Mouse (Mus musculus) cerebellum, adult 8-10 months (tissue): ENCODE results near the gene 2200002J24Rik.
"Not testable (repeated sequence)": the region's sequence is repeated elsewhere in the genome, so short reads cannot be mapped to it uniquely, and the experiment has no call there.

ENCODE experiments used
- DNase-seq: peaks from one replicate; pipeline ENCODE4 v3.0.0; 2022

The 2200002J24Rik gene

DNA sequence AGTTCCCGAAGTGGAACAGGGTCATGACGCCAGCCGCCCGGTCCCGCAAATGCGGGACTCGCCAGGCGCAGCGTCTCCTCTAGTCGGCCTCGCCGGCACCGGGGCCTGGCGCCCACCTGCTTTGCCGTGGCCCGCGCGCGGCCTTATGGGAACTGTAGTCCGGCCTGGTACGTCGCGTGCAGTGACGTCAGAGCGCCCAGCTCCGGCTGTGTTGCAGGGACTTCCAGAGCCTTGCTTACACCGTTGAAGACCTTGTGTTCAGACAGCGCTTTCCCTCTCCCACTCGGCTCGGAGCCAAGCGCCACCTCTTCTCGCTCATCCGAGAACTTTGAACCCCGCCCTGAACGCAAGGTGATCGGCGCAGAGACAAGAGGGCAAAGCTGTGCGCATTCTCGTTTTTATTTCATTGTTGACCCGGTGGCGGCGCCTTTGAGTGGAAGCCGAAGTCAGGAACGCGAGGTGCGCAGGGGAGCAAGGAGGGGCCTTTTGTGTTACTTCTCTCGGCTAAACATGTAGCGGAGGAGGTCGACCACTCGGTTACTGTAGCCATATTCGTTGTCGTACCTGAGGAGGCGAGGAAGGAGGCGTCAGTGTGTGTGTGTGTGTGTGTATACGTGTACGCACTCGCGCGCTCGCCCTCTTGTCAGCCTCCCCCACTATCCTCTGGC is 30.8 kb downstream of the 2200002J24Rik start, which contains the start of gene Tmem147:
Gene Tmem147 (minus strand): TSS at position 145 of the 668 bp plus-strand sequence.
- peak; percentile 94 for DNase-seq

DNA sequence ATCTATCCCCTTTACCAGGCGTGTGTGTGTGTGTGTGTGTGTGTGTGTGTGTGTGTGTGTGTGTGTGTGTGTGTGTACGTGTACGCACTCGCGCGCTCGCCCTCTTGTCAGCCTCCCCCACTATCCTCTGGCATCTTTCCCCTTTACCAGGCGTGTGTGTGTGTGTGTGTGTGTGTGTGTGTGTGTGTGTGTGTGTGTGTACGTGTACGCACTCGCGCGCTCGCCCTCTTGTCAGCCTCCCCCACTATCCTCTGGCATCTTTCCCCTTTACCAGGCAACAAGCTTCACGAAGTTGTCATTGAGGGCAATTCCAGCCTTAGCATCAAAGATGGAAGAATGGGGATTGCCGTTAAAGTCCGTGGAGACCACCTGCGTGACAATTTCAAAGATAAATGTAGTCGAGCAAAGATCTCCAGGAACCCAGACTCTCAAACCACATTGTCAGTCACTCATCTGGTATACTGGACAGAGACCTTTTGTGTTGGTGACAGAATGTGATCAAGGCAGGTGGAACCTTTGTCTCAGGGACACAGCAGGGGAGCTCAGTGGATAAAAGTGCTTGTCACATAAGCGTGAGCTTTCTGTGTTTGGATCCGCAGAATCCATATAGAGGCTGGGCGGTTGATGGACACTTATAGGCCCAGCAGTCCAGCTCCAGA is 31.5 kb downstream of the 2200002J24Rik start:
- DNase-seq = not testable (repeated sequence)

- DNase-seq = no peak
Observed at GRCm38 (mm10) chr7:30736211-30736610, 37.5 kb downstream of the 2200002J24Rik start.

- not testable (repeated sequence) for DNase-seq
Observed at GRCm38 (mm10) chr7:30742570-30742969, 43.8 kb downstream of the 2200002J24Rik start.

GRCm38 (mm10) chr7:30743617-30744016 is 44.9 kb downstream of the 2200002J24Rik start, which contains the start of gene Gapdhs:
Gene Gapdhs (minus strand): TSS chr7:30743681.
- DNase-seq = not testable (repeated sequence)

DNA sequence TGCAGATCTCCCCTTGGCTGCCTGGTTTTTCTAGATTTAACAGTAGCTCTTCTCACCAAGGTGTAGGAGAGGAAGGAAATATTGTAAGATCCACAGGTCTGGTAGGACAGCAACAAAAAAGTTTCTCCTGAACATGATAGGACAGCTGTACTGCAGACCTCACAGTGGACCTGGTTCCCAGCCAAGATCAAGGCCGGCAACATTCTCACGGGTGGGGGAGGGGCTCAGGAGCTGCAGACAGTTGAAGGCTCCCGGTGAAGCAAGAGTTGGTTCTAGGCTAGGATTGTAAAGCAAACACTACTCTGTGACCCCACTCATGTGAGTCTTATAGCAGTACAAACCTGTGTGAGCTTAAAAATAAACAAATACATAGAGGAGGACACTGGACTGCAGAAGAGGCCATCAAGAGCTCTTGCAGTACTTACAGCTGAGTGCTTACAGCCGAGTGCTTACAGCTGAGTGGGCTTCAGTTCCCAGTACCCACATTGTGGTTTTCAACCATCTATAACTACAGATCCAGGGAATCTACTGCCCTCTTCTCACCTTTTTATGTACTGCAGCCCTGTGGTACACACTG is 45.4 kb downstream of the 2200002J24Rik start:
- no peak for DNase-seq

- no peak for DNase-seq
Observed at GRCm38 (mm10) chr7:30747525-30748204, 48.9 kb downstream of the 2200002J24Rik start.
